Mouse (Mus musculus) T-helper 17 cell (primary cell): ENCODE measurements at regions not wholly inside any gene's neighbourhood (a gene's known extent, or its start where the extent isn't known, plus 50 kb on each side); places are given as distances from the start of the nearest gene placed in this dataset.

ENCODE experiments used
- in situ Hi-C, 2 experiments: fragments of 300-600 bp; cut with MboI, MseI; formaldehyde crosslinking; loops; 1 replicate in 1 of 2; 2 replicates in 1 of 2; pipeline ENCODE4 v1.15.1; 2025; ENCODE audit warnings: high pct_unique_total_duplicates in 2 of 2

DNA sequence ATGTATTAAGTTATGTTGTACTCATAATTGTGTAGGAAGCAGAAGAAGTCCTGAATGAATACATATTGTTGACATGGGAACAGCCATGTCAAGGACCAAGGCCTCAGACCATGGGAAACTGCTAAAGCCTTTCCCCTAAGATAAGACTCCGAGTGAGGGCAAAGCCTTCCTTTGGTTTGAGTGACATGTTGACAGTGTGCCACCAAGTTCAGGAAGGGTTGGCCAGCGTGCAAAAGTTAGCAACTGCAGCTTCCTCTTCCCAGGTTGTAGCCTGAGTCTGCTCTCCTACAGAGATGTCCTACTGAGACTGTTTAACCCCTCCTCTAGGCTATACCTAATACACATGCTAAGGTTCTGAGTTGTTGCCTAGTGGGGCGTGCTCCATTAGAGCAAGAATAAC, 334.5 kb downstream of the Wdr20rt start:
- in situ Hi-C loops: loop anchor here in 1 of 2 experiments (10.0 kb wide), 1 partner anchor 1505 kb away; no protein-coding TSS in a partner anchor

DNA sequence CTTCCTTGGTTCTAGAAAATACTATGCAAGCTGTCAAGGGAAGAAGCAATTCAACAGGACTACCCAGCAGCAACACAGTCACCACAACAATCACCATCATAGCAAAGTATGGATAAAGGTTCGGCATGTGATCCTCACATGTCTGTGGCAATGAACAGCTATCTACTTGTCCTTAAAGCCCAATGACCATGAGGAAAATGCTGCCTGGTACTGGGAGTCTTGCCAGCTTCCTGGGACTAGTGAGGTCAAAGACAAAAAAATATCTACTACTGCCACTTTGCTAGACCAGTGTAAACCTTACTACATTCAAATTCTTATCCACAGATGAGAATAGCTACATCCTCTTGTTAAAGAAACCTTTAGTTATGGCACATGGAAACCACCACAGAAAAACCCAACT, 346.3 kb downstream of the Wdr20rt start:
- in situ Hi-C loops: no loop called here

DNA sequence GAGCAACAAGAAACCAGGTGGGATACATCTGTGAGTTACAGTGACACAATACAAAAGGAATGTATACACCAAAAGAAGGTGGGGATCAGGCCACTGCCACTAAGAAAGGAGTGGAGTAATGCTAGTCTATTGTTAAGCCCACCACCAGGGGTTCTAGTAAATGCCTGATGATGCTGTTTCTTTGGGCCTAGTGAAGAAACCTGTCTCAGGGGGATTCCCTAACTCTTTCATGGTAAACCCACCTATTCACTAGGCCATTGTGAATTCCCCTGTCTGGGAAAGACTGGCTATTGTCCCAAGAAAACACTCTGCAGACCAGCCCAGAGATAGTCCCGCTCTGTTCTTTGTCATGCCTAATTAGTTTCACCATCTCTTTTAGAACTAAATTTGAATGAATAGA, 368.2 kb downstream of the Wdr20rt start:
- in situ Hi-C loops: no loop called here

DNA sequence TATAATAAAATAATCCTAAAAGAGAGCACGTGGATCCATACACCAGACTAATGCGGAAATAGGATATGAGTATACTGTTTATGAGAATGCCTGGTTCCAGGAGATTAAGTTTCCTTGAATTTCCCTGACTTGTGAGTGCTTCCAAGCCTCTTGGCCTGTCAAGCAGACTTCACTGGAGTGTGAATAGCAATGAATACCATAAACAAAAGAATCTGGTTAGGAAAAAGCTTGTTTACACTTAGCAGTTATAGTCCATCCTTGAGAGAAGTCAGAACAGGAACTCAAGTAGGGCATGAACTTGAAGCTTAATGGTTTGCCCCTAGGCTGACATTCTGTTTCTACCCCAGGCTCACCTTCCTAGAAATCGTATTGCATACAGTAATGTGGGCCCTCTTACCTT, 368.8 kb downstream of the Wdr20rt start:
- in situ Hi-C loops: no loop called here

DNA sequence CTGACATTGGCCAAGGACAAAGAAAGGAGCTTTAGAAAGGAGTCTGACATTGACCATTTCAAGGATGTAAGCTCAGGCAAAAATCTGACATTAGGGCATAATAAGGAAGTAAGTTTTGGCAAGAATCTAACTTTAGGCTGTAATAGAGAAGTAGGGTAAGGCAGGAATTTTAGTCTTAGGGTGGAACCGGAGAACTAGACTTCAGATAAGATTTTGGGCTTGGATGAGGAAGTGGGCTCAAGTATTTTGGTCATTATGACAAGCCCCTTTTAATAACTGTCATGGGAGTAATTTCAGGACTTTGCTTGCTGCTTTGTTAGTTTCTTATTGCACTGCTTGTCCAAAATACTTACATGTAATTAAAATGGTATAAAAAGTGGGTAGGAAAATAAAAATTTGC, 418.9 kb downstream of the Wdr20rt start:
- in situ Hi-C loops: no loop called here

DNA sequence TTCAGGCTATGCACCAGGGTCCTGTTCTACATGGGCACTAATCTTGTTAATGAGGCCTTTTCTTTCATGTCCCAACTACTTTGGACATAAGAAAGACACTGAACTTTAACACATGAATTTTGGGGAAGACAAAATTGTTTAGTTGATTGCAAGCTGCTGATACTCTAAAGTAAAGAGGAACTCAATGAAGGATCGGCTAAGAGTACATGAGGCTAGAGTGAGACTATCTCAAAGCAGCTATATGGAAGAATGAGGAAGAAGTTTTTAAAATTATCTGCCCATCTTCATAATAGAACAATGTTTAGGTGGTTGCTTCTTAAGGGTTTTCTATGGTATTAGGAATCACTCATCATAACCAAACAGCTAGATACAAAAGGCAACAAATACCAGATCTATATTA, 431.5 kb downstream of the Wdr20rt start:
- in situ Hi-C loops: no loop called here

DNA sequence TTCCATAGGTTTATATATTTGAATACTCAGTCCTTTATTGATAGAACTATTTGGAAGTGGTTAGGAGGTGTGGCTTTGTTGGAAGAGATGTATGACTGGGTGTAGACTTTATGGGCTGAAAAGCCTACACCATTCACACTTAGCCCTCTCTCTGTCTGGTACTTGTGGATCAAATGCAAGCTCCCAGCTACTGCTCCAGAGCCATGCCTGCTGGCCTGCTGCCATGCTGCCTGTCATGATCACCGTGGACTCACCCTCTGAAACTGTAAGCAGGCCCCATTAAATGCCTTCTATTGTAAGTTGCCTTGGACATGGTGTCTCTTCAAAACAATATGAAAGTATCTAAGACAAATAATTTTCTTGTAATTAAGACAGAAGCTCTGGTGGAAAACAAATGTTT, 446.4 kb downstream of the Wdr20rt start:
- in situ Hi-C loops: no loop called here

DNA sequence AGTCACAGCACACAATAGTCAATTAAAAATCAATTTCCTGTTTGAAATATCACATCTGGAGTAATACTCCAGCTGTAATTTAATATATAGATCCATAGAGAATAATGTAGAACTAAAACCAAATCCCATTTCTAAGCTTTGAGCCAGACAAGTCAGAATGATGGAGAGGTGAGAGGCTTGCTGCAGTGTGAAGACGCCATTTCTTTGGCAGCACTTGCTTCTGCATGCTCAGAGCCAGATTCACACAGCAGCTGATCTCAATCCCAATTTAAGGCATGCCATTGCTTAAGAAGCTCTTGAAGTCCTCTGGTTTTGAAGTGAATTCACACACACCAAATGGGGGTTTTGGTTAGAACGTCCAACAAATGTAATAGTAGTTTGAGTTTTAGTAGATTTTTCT, 447.9 kb downstream of the Wdr20rt start:
- in situ Hi-C loops: no loop called here

DNA sequence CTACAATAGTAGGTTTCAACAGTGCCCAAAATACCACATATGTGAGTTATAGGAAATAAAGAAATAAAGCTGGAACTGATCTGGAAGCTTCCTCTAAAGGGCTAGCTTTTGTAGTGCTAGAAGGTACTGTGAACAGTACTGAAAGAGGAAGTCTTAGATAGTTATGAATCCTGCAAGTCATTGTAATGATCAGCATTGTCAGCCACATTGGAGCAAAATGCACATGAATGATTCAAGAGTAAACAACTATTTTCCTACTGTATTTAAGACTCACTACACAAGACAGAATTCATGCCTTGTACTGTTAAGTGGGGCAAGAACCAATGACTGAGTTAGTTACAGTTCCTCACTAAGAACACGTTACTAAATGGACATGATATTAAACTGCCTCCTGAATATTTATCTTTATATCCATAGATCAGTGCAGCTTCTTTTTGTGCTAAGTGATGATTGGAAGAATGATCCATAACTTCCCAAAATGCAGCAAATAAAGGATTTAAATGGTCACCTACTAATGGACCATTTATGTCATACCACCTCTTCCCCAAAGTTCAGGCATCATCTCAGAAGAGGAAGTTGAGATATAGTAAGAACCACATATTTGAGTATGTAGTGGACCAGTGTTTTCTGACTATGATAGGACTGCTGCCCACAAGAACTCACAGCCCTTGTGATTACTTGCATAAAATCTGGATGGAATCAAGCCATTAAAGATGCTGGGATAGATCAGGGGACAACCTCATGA, 449.8 kb downstream of the Wdr20rt start:
- in situ Hi-C loops: no loop called here

DNA sequence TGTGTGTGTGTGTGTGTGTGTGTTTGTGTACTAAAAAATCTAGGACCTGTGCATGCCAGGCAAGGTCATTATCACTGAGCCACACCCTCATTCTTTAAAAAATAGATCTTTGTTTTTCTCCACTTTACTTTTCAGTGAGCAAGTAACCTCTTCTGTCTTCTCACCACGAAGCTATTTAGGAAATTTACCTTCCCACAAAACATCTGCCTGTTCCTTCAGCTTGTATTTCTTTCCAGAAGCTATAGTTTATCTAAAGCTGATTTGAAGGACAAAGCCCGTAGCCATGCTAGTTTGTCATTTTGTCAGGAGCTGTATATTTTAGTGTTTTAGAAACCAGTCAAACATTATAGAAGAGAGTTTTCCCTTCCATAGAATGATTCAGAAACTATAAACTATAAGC, 455.0 kb downstream of the Wdr20rt start:
- in situ Hi-C loops: no loop called here

DNA sequence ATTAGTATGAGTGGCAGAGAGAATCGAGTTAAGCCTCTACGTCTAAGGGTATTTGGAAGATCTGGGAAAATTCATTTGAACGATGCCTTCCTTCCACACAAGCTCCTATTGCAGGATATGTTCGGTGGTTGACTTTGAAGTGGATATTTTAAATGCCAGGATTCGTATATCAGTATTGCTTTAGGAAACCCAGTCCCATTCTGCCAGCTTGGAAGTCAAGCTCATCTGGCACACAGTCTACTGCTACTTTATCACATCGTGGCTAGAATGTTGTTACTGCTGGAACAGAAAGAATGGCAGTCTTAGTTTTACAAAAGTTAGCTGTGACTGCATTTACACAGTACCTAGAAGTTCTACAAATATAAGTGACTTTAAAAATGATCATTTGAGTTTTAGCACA, 456.5 kb downstream of the Wdr20rt start:
- in situ Hi-C loops: no loop called here

DNA sequence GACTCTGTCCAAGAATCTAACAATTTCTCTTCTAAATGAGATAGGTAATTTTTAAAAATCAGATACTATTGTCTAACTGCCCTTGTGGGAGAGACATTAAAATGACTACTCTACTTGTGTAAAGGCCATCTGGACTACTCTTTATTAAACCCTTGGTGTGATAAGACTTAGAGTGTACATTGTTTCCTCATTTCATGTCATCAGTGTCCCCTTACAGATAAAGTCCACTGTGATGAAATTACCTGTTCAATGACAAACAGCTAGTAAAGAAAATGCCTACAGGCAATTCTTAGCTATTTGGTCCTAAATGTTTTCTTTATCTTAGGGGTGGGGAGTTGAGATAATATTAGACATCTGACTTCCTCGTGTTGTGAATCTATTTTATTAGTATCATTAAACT, 479.7 kb downstream of the Wdr20rt start:
- in situ Hi-C loops: no loop called here

DNA sequence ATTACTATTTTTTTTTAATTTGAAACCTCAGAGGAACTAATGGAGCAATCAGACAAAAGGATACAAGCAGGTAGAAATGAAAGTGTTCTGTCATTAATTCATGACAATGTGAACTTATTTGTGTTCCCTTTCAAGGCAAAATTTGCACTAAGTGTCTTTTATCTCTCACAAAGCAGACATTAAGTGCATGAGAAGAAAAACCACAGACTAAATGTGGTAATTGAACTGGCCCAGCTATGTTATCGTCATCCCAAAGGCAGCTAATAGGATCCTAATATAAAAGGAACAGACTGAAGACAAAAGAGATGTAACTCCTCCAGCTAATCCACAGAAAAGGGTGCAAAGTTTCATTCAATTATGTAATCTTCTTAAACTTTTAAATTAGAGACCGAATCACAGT, 487.0 kb downstream of the Wdr20rt start:
- in situ Hi-C loops: no loop called here
